Comparison of ENCODE assay signal across 13 mouse cellular contexts in genomic region chr3:92903640-92904039, GRCm38 (mm10). TPM values are rescaled to one million over a fixed set of nuclear protein-coding genes. Genes with fewer than 3 reads are reported as not detected.
A peak's percentile ranks its signal among the peaks of the same experiment; 100 is the strongest.
DNase-seq lines count a peak whose midpoint lies in the region; ATAC-seq and TF ChIP-seq lines count a peak whose summit lies in the region.
"Had no signal": no experiment of that assay in that cellular context is flagged by ENCODE, and none has a peak within 500 bp of the region (broad histone marks: within the 10 kb centered on the region; RNA-seq: fewer than 3 reads in every experiment).

No protein-coding gene starts in this region.

- H3K4me3 ChIP-seq in hindbrain, embryonic 11.5 days (ENCODE audit: low read depth, low read length) = no peak overlapping the region
- H3K4me3 ChIP-seq in hindbrain, embryonic 12.5 days = no peak overlapping the region
- no peak overlapping the region for H3K4me3 ChIP-seq in ES-Bruce4 (ENCODE audit: low read depth, low read length)
- H3K4me3 ChIP-seq: liver, embryonic 15.5 days; stomach, embryonic 15.5 days had no signal

- no peaks in the 10 kb centered on the region for H3K36me3 ChIP-seq in hindbrain, embryonic 11.5 days (ENCODE audit: control insufficient read depth, insufficient read depth, low read length)
- H3K36me3 ChIP-seq in hindbrain, embryonic 12.5 days = no peaks in the 10 kb centered on the region
- H3K36me3 ChIP-seq in ES-Bruce4 (ENCODE audit: control insufficient read depth, insufficient read depth, low read length, poor library complexity, severe bottlenecking) = no peaks in the 10 kb centered on the region
- H3K36me3 ChIP-seq: G1E; liver, embryonic 15.5 days; stomach, embryonic 15.5 days had no signal

- no peak overlapping the region for H3K9ac ChIP-seq in hindbrain, embryonic 11.5 days (ENCODE audit: low read depth, low read length)
- H3K9ac ChIP-seq in hindbrain, embryonic 12.5 days = no peak overlapping the region
- H3K9ac ChIP-seq in ES-Bruce4 (ENCODE audit: low read depth, poor library complexity, severe bottlenecking) = no peak overlapping the region
- H3K9ac ChIP-seq: liver, embryonic 15.5 days; stomach, embryonic 15.5 days had no signal

- 38% methylated on average over 4 of the region's 4 CpGs for WGBS in hindbrain, embryonic 11.5 days
- 26% methylated on average over 4 of the region's 4 CpGs for WGBS in hindbrain, embryonic 12.5 days

- H3K4me2 ChIP-seq in hindbrain, embryonic 11.5 days (replicated peaks; ENCODE audit: low read depth, low read length) = no peak overlapping the region
- no peak overlapping the region for H3K4me2 ChIP-seq in hindbrain, embryonic 12.5 days (replicated peaks)
- H3K4me2 ChIP-seq: liver, embryonic 15.5 days; stomach, embryonic 15.5 days had no signal

- TF ChIP-seq EP300 in ES-Bruce4 (IDR thresholded peaks at IDR 0.05; ENCODE audit: insufficient read depth, low read depth, low read length) = no peak

- H3K4me1 ChIP-seq in hindbrain, embryonic 11.5 days (replicated peaks; ENCODE audit: control insufficient read depth, insufficient read depth, low read length) = no peaks in the 10 kb centered on the region
- H3K4me1 ChIP-seq in hindbrain, embryonic 12.5 days = no peaks in the 10 kb centered on the region
- H3K4me1 ChIP-seq in ES-Bruce4 (ENCODE audit: control insufficient read depth, insufficient read depth, low read length) = no peaks in the 10 kb centered on the region
- H3K4me1 ChIP-seq: liver, embryonic 15.5 days; stomach, embryonic 15.5 days had no signal

- ATAC-seq in hindbrain, embryonic 11.5 days (ENCODE audit: low FRiP score) = 0 out of 2 replicates have a peak, but pooled peaks have one; percentile 38
- ATAC-seq in hindbrain, embryonic 12.5 days (ENCODE audit: low FRiP score) = no peak

- TF ChIP-seq POLR2A in ES-Bruce4 (IDR thresholded peaks at IDR 0.05; ENCODE audit: insufficient read depth, low read length) = no peak

- no peak overlapping the region for H3K27ac ChIP-seq in hindbrain, embryonic 11.5 days (ENCODE audit: low read depth, low read length)
- no peak overlapping the region for H3K27ac ChIP-seq in hindbrain, embryonic 12.5 days
- H3K27ac ChIP-seq in ES-Bruce4 (ENCODE audit: insufficient read depth, low read length) = no peak overlapping the region
- H3K27ac ChIP-seq: liver, embryonic 15.5 days; stomach, embryonic 15.5 days had no signal

- H3K27me3 ChIP-seq in hindbrain, embryonic 11.5 days (ENCODE audit: control insufficient read depth, insufficient read depth, low read length) = no peaks in the 10 kb centered on the region
- H3K27me3 ChIP-seq in hindbrain, embryonic 12.5 days = no peaks in the 10 kb centered on the region
- H3K27me3 ChIP-seq in ES-Bruce4 (ENCODE audit: control insufficient read depth, insufficient read depth, low read length, poor library complexity, severe bottlenecking) = no peaks in the 10 kb centered on the region
- H3K27me3 ChIP-seq: liver, embryonic 15.5 days; stomach, embryonic 15.5 days had no signal

- no peaks in the 10 kb centered on the region for H3K9me3 ChIP-seq in hindbrain, embryonic 11.5 days (ENCODE audit: control insufficient read depth, low read length)
- no peaks in the 10 kb centered on the region for H3K9me3 ChIP-seq in hindbrain, embryonic 12.5 days (replicated peaks)
- H3K9me3 ChIP-seq in ES-Bruce4 (replicated peaks; ENCODE audit: control insufficient read depth, insufficient read depth, low read length, poor library complexity, severe bottlenecking) = no peaks in the 10 kb centered on the region
- H3K9me3 ChIP-seq: G1E; liver, embryonic 15.5 days; stomach, embryonic 15.5 days had no signal

- TF ChIP-seq CTCF in ES-Bruce4 (IDR thresholded peaks at IDR 0.05; ENCODE audit: low read depth, low read length) = peak; percentile 20

- peak; percentile 43 for DNase-seq in hindbrain, embryonic 11.5 days (ENCODE audit: low spot score)
- peak; percentile 6 for DNase-seq in brain, embryonic 18.5 days (ENCODE audit: low read depth, low spot score)
- DNase-seq in mesoderm, embryonic 11.5 days (ENCODE audit: low read depth, low spot score) = peak; percentile 42
- DNase-seq in adrenal gland, postnatal 36 days = no peak
- DNase-seq in gastrocnemius, adult 8-10 months (ENCODE audit: low spot score in 2 of 2) = no peak
- DNase-seq in urinary bladder, postnatal 25 days (ENCODE audit: low spot score) = no peak
- DNase-seq: cerebellum, adult 8-10 months; gastrocnemius, postnatal 14 days had no signal

RNA-seq across cellular contexts. Expression of gene Lce3a, which starts 22.4 kb away (rescaled TPM):
- polyA plus RNA-seq in hindbrain, embryonic 11.5 days (2014; fragmentation: Nextera tagmentation; extraction: Ambion mirVana) = not detected in 2 replicates
- polyA plus RNA-seq in hindbrain, embryonic 12.5 days (2016; fragmentation: Nextera tagmentation; extraction: Ambion mirVana) = not detected in 2 replicates
- not detected in 2 replicates for polyA plus RNA-seq in ES-Bruce4 (2011; ENCODE audit: insufficient read depth, insufficient read length, low read depth, missing spikeins)
- total RNA-seq in adrenal gland, postnatal 36 days (2021) = not detected
- not detected for total RNA-seq in gastrocnemius, adult 8-10 months (2022)
- total RNA-seq: G1E; gastrocnemius, postnatal 14 days had no signal
- polyA plus RNA-seq: G1E; liver, embryonic 15.5 days had no signal

RNA-seq across cellular contexts. Expression of gene Lce3b, which starts 29.1 kb away (rescaled TPM):
- polyA plus RNA-seq in hindbrain, embryonic 11.5 days (2014; fragmentation: Nextera tagmentation; extraction: Ambion mirVana) = not detected in 2 replicates
- polyA plus RNA-seq in hindbrain, embryonic 12.5 days (2016; fragmentation: Nextera tagmentation; extraction: Ambion mirVana) = not detected in 2 replicates
- polyA plus RNA-seq in ES-Bruce4 (2011; ENCODE audit: insufficient read depth, insufficient read length, low read depth, missing spikeins) = not detected in 2 replicates
- total RNA-seq in adrenal gland, postnatal 36 days (2021) = not detected
- total RNA-seq in gastrocnemius, adult 8-10 months (2022) = not detected
- total RNA-seq: G1E; gastrocnemius, postnatal 14 days had no signal
- polyA plus RNA-seq: G1E; liver, embryonic 15.5 days; stomach, embryonic 15.5 days had no signal

RNA-seq across cellular contexts. Expression of gene 2310050C09Rik, which starts 33.6 kb away (rescaled TPM):
- polyA plus RNA-seq in hindbrain, embryonic 11.5 days (2014; fragmentation: Nextera tagmentation; extraction: Ambion mirVana) = not detected in 2 replicates
- not detected in 2 replicates for polyA plus RNA-seq in hindbrain, embryonic 12.5 days (2016; fragmentation: Nextera tagmentation; extraction: Ambion mirVana)
- polyA plus RNA-seq in ES-Bruce4 (2011; ENCODE audit: insufficient read depth, insufficient read length, low read depth, missing spikeins) = not detected in 2 replicates
- not detected for total RNA-seq in adrenal gland, postnatal 36 days (2021)
- not detected for total RNA-seq in gastrocnemius, adult 8-10 months (2022)
- total RNA-seq: G1E; gastrocnemius, postnatal 14 days had no signal
- polyA plus RNA-seq: G1E; liver, embryonic 15.5 days; stomach, embryonic 15.5 days had no signal

RNA-seq across cellular contexts. Expression of gene Lce3c, which starts 40.6 kb away (rescaled TPM):
- not detected in 2 replicates for polyA plus RNA-seq in hindbrain, embryonic 11.5 days (2014; fragmentation: Nextera tagmentation; extraction: Ambion mirVana)
- polyA plus RNA-seq in hindbrain, embryonic 12.5 days (2016; fragmentation: Nextera tagmentation; extraction: Ambion mirVana) = not detected in 2 replicates
- polyA plus RNA-seq in ES-Bruce4 (2011; ENCODE audit: insufficient read depth, insufficient read length, low read depth, missing spikeins) = not detected in 2 replicates
- not detected for total RNA-seq in adrenal gland, postnatal 36 days (2021)
- total RNA-seq in gastrocnemius, adult 8-10 months (2022) = not detected
- total RNA-seq: G1E; gastrocnemius, postnatal 14 days had no signal
- polyA plus RNA-seq: G1E; liver, embryonic 15.5 days; stomach, embryonic 15.5 days had no signal

RNA-seq across cellular contexts. Expression of gene Lce1l, which starts 52.6 kb away (rescaled TPM):
- not detected in 2 replicates for polyA plus RNA-seq in hindbrain, embryonic 11.5 days (2014; fragmentation: Nextera tagmentation; extraction: Ambion mirVana)
- not detected in 2 replicates for polyA plus RNA-seq in hindbrain, embryonic 12.5 days (2016; fragmentation: Nextera tagmentation; extraction: Ambion mirVana)
- polyA plus RNA-seq in ES-Bruce4 (2011; ENCODE audit: insufficient read depth, insufficient read length, low read depth, missing spikeins) = not detected in 2 replicates
- not detected for total RNA-seq in adrenal gland, postnatal 36 days (2021)
- not detected for total RNA-seq in gastrocnemius, adult 8-10 months (2022)
- total RNA-seq: G1E; gastrocnemius, postnatal 14 days had no signal
- polyA plus RNA-seq: G1E; liver, embryonic 15.5 days; stomach, embryonic 15.5 days had no signal

Comparison
In these comparisons a context has a peak if more than half of its experiments do, and no peak if none do; other contexts are left out.
1. DNase-seq: peak in hindbrain, embryonic 11.5 days (single experiment), brain, embryonic 18.5 days (single experiment) and mesoderm, embryonic 11.5 days (single experiment); none in adrenal gland, postnatal 36 days (0 of 2), gastrocnemius, adult 8-10 months (0 of 2) and urinary bladder, postnatal 25 days (single experiment).